Mouse (Mus musculus) heart, postnatal 0 days (tissue): Measurements from ENCODE around the gene A730061H03Rik.

Experiments
- CTCF ChIP-seq: IDR thresholded peaks from 2 replicates; pipeline ENCODE4 v1.5.1; 2016; ENCODE audit warnings: antibody characterized with exemption, control low read depth, low read depth
- EP300 ChIP-seq: IDR thresholded peaks from 2 replicates; pipeline ENCODE4 v1.6.1; 2016; ENCODE audit warnings: antibody characterized with exemption, low read depth

DNA sequence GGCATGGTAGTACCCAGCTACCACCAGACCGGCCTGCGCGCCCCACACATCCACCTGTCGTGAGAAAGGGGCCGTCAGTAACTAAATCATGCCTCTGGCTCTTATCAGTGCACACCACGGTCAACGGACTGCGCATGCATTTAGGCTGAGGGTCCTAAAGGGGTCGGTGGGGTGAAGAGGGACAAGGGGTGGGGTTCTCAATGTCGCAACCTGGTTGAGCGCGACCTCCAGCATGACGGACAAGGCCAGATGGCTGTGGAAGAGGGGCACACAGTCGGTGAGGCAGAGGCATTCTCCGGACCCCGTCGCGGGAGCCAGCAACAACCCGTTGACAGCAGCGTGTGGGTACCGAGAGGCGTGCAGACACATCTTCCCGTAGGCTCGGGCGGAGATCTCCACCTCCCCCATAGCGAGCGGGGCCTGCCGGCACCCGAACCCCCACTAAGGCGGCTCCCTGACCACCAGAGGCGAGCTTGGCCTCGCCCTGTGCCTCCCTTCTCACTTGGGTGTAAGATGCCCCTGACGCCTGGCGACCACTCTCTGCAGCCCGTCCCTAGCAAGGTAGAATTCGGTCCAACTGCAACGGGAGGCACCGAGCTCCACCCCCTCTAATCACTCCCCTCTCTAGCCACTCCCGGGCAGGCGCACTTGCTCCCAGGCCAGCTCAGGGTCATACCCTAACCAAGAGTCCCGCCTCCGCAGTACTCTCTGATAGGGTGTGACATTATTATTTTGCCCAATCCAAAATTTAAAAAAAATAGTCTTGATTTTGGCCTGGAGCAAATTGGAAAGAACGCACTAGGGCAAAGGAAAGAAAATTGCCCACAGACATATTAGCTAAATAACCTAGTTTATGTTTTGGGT lies 24.7 kb upstream of the A730061H03Rik start, which contains the start of gene Emc9:
- TF ChIP-seq CTCF = no peak
- TF ChIP-seq EP300 = no peak
